Mouse (Mus musculus) forebrain, embryonic 11.5 days (tissue): ENCODE measurements at regions not wholly inside any gene's neighbourhood (a gene's known extent, or its start where the extent isn't known, plus 50 kb on each side); places are given as distances from the start of the nearest gene placed in this dataset.

Experiments used
- ATAC-seq: fragments of 200-750 bp; cut with Nextera tagmentation; replicated peaks from 2 replicates; pipeline ENCODE4 v1.8.0; 2017; ENCODE audit warnings: moderate TSS enrichment; ENCODE audit not compliant: low FRiP score
- DNase-seq: peaks from one replicate; pipeline ENCODE4 v3.0.0-alpha.2; 2017; ENCODE audit warnings: low spot score
- H3K27ac ChIP-seq: fragments of 300-500 bp; sonication (generic); 2 replicates; pipeline ENCODE4 v1.5.1; 2014; ENCODE audit warnings: low read depth, low read length
- H3K27me3 ChIP-seq: fragments of 300-500 bp; sonication (generic); 2 replicates; pipeline ENCODE4 v1.6.1; 2014; ENCODE audit warnings: mild to moderate bottlenecking, low read length, mixed read lengths; ENCODE audit not compliant: control insufficient read depth, insufficient read depth
- H3K36me3 ChIP-seq: fragments of 300-500 bp; sonication (generic); 2 replicates; pipeline ENCODE4 v1.6.1; 2014; ENCODE audit warnings: mild to moderate bottlenecking, low read length, moderate library complexity, mixed read lengths; ENCODE audit not compliant: control insufficient read depth, insufficient read depth
- H3K4me1 ChIP-seq: fragments of 300-500 bp; sonication (generic); replicated peaks from 2 replicates; pipeline ENCODE4 v1.6.1; 2014; ENCODE audit warnings: low read length, mixed read lengths; ENCODE audit not compliant: control insufficient read depth, insufficient read depth
- H3K4me2 ChIP-seq: fragments of 300-500 bp; sonication (generic); 2 replicates; pipeline ENCODE4 v1.6.1; 2014; ENCODE audit warnings: low read depth, mild to moderate bottlenecking, low read length, moderate library complexity, mixed read lengths; ENCODE audit not compliant: severe bottlenecking
- H3K4me3 ChIP-seq: fragments of 300-500 bp; sonication (generic); 2 replicates; pipeline ENCODE4 v1.5.1; 2014; ENCODE audit warnings: low read depth, low read length
- H3K9ac ChIP-seq: fragments of 300-500 bp; sonication (generic); 2 replicates; pipeline ENCODE4 v1.6.1; 2014; ENCODE audit warnings: low read length
- H3K9me3 ChIP-seq: fragments of 300-500 bp; sonication (generic); 2 replicates; pipeline ENCODE4 v1.6.1; 2016; ENCODE audit warnings: low read length, mixed read lengths; ENCODE audit not compliant: control insufficient read depth
- WGBS: fragments of 180-500 bp; shearing (Covaris S2); extraction: QIAGEN DNeasy Blood & Tissue Kit; methylation state at CpG from one replicate; pipeline ENCODE4 v1.1.7; 2014; 5-methylcytosine and 5-hydroxymethylcytosine counted together

- Histone ChIP-seq H3K4me3 (no peak overlapping the region), H3K4me2 (no peak overlapping the region), H3K36me3 (no peaks in the 10 kb centered on the region), H3K9me3 (no peaks in the 10 kb centered on the region), H3K9ac (no peak overlapping the region), H3K4me1 (no peaks in the 10 kb centered on the region; the same call in 1 of the 2 replicates), H3K27ac (no peak overlapping the region), H3K27me3 (no peaks in the 10 kb centered on the region)
- ATAC-seq (no peak), DNase-seq (no peak)
- 64% methylated on average over 5 of the region's 5 CpGs for WGBS
These were observed 87.8 kb upstream of the Enpp6 start for GRCm38 (mm10) chr8:46898697-46899445.

GRCm38 (mm10) chr8:46900826-46901225 lies 85.9 kb upstream of the Enpp6 start:
- Histone ChIP-seq H3K4me1 (no peaks in the 10 kb centered on the region; the same call in 1 of the 2 replicates), H3K27me3 (no peaks in the 10 kb centered on the region), H3K27ac (no peak overlapping the region), H3K9ac (no peak overlapping the region), H3K9me3 (no peaks in the 10 kb centered on the region), H3K4me2 (no peak overlapping the region), H3K36me3 (no peaks in the 10 kb centered on the region), H3K4me3 (no peak overlapping the region)
- WGBS: 74% methylated on average over 4 of the region's 4 CpGs
- ATAC-seq: no peak
- DNase-seq: no peak

GRCm38 (mm10) chr8:46904731-46905130 lies 82.0 kb upstream of the Enpp6 start:
- ATAC-seq (no peak), DNase-seq (no peak)
- Histone ChIP-seq H3K9me3 (no peaks in the 10 kb centered on the region), H3K27ac (no peak overlapping the region), H3K27me3 (no peaks in the 10 kb centered on the region), H3K36me3 (no peaks in the 10 kb centered on the region), H3K4me1 (no peaks in the 10 kb centered on the region; the same call in 1 of the 2 replicates), H3K4me3 (no peak overlapping the region), H3K4me2 (no peak overlapping the region), H3K9ac (no peak overlapping the region)
- 56% methylated on average over 3 of the region's 3 CpGs for WGBS

GRCm38 (mm10) chr8:46907390-46907789 lies 79.3 kb upstream of the Enpp6 start:
- DNase-seq (no peak), ATAC-seq (no peak; the same call in 1 of the 2 replicates)
- peak overlapping the region; percentile 31 for H3K4me2 ChIP-seq
- WGBS: 19% methylated on average over 11 of the region's 11 CpGs
- no peak overlapping the region for H3K27ac ChIP-seq
- no peaks in the 10 kb centered on the region; the same call in 1 of the 2 replicates for H3K4me1 ChIP-seq
- H3K36me3 ChIP-seq: no peaks in the 10 kb centered on the region
- no peak overlapping the region for H3K4me3 ChIP-seq
- no peak overlapping the region for H3K9ac ChIP-seq
- no peaks in the 10 kb centered on the region for H3K9me3 ChIP-seq
- no peaks in the 10 kb centered on the region for H3K27me3 ChIP-seq

GRCm38 (mm10) chr8:46908186-46908585 lies 78.5 kb upstream of the Enpp6 start:
- no peak overlapping the region for H3K9ac ChIP-seq
- no peaks in the 10 kb centered on the region for H3K9me3 ChIP-seq
- 86% methylated on average over 4 of the region's 4 CpGs for WGBS

GRCm38 (mm10) chr8:46913956-46914355 lies 72.7 kb upstream of the Enpp6 start:
- H3K4me3 ChIP-seq: no peak overlapping the region
- H3K4me1 ChIP-seq: no peaks in the 10 kb centered on the region
- H3K9me3 ChIP-seq: no peaks in the 10 kb centered on the region
- 46% methylated on average over 5 of the region's 5 CpGs for WGBS
- no peaks in the 10 kb centered on the region for H3K27me3 ChIP-seq
- DNase-seq: no peak
- no peaks in the 10 kb centered on the region for H3K36me3 ChIP-seq
- H3K27ac ChIP-seq: no peak overlapping the region
- no peak overlapping the region for H3K9ac ChIP-seq
- no peak for ATAC-seq
- H3K4me2 ChIP-seq: no peak overlapping the region

More at GRCm38 (mm10) chr8:46908186-46908585, 78.5 kb upstream of the Enpp6 start:
- Histone ChIP-seq H3K27ac (no peak overlapping the region), H3K36me3 (no peaks in the 10 kb centered on the region), H3K4me2 (no peak overlapping the region), H3K27me3 (no peaks in the 10 kb centered on the region), H3K4me3 (no peak overlapping the region), H3K4me1 (no peaks in the 10 kb centered on the region; the same call in 1 of the 2 replicates)
- DNase-seq (no peak), ATAC-seq (no peak)

GRCm38 (mm10) chr8:46920071-46920470 lies 66.6 kb upstream of the Enpp6 start:
- DNase-seq (no peak), ATAC-seq (no peak)
- Histone ChIP-seq H3K4me3 (no peak overlapping the region), H3K9me3 (no peaks in the 10 kb centered on the region), H3K4me2 (no peak overlapping the region), H3K27me3 (no peaks in the 10 kb centered on the region), H3K27ac (no peak overlapping the region), H3K36me3 (no peaks in the 10 kb centered on the region), H3K9ac (no peak overlapping the region), H3K4me1 (peaks cover 3% of the 10 kb centered on the region; the same call in 1 of the 2 replicates)
- WGBS: 44% methylated on average over 3 of the region's 3 CpGs

- peaks cover 3% of the 10 kb centered on the region; the same call in 1 of the 2 replicates for H3K4me1 ChIP-seq
- no peak overlapping the region for H3K27ac ChIP-seq
These were observed 65.6 kb upstream of the Enpp6 start for GRCm38 (mm10) chr8:46921075-46921474.

GRCm38 (mm10) chr8:46921585-46921984 lies 65.1 kb upstream of the Enpp6 start:
- DNase-seq: no peak
- 92% methylated on average over 7 of the region's 7 CpGs for WGBS

More at GRCm38 (mm10) chr8:46921075-46921474, 65.6 kb upstream of the Enpp6 start:
- Histone ChIP-seq H3K4me2 (no peak overlapping the region), H3K4me3 (no peak overlapping the region), H3K36me3 (no peaks in the 10 kb centered on the region), H3K9ac (no peak overlapping the region), H3K27me3 (no peaks in the 10 kb centered on the region), H3K9me3 (no peaks in the 10 kb centered on the region)
- 94% methylated on average over 11 of the region's 11 CpGs for WGBS
- ATAC-seq: no peak
- no peak for DNase-seq

More at GRCm38 (mm10) chr8:46921585-46921984, 65.1 kb upstream of the Enpp6 start:
- Histone ChIP-seq H3K27ac (no peak overlapping the region), H3K4me2 (no peak overlapping the region), H3K27me3 (no peaks in the 10 kb centered on the region), H3K9ac (no peak overlapping the region), H3K9me3 (no peaks in the 10 kb centered on the region), H3K4me1 (peaks cover 3% of the 10 kb centered on the region; the same call in 1 of the 2 replicates), H3K4me3 (no peak overlapping the region), H3K36me3 (no peaks in the 10 kb centered on the region)
- ATAC-seq: no peak
